Mouse (Mus musculus): ENCODE measurements around the gene Gm13694.
"Not testable (repeated sequence)": the region's sequence is repeated elsewhere in the genome, so short reads cannot be mapped to it uniquely, and the experiment has no call there.

Gm13694 gene

DNA sequence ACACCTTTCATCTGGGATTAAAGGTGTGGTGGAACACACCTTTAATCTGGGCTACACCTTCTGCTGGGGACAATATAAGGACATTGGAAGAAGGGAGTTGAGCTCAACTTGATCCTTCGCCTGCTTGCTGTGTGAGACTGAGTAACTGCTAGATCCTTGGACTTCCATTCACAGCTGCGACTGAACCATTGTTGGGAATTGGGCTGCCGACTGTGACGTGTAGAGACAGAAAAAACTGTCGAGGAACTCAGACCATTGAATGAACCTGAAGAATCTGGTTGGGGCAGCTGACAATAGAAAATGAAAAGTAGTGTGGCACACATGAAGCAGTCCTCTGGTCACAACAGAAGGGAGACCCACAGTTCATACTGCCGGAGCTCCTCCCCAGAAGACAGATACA, at the start of gene Gm13694:
Gene Gm13694, plus strand, starts transcription at position 301 of the 400 bp plus-strand sequence.
- not testable (repeated sequence) for DNase-seq (ENCODE audit: low spot score in 2 of 2)

DNA sequence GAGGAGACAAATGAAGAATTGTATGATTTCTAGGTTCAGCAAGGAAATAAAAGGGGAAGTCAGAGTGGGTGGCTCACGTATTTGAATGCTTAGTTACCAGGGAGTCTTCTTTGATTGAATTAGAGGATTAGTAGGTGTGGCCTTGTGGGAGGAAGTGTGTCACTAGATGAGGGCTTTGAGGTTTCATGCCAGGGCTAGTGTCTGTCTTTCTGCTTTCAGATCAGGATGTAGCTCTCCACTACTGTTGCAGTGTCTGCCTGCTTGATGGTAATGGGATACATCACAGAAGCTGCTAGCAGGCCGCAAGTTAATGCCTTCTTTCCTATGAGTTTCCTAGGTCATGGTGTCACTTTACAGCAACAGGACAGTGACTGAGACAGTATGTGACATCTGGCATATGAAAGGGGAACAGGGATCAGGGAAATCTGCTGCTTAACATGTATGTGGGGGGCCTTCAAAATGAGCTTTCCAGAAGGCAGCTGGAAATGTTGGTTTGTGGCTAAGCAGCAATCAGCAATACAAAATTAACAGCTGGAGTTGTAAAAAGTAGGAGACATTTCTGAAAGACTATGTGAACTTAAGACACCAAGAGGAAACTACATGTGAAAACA, 49.1 kb upstream of the Gm13694 start:
- DNase-seq (ENCODE audit: low spot score in 2 of 2): peak; percentile 3 to 62

DNA sequence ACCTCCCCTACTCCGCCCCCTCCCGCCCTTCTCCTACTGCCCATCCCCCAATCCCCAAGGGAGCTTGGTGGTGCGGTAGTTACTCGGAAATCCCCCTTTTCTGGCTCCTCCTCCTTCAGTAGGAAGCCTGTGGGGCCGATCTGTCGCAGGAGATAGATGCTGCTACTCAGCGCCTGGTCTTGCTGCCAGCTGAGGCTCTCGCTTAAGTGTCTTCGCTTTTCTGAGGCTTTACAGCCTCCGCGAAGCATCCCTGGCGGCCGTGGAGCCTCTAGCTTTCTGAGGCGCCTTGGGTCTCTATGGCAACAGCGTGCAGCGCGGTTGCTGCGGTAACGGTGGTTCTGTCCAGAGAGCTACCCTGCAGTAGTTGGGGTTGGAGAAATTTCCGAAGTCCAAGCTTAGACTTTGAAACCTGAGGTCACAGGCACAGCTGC, 37.8 kb upstream of the Gm13694 start, which contains the start of gene Zswim2:
Gene Zswim2, minus strand, starts transcription at position 298 of the 431 bp plus-strand sequence.
- DNase-seq (ENCODE audit: low spot score in 2 of 2): peak; percentile 9 to 30

DNA sequence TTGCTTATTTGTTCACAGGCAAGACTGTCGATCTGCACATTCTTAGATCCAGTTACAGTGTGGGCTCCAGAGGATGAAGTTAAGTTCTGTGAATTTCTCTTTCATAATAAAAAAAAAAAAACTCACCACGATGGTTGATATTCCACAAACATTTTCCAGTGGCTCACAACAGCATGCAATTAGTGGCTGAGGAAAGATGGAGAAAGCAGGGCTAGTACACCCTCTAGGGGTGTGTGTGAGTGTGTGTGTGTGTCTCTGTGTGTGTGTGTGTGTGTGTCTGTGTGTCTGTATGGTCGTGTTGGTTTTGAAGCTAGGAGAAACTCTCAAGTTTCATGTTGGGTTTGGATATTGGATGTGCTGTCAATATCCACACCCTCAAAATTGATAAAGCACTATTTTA, 37.4 kb upstream of the Gm13694 start:
- no peak for DNase-seq (ENCODE audit: low spot score in 2 of 2)

DNA sequence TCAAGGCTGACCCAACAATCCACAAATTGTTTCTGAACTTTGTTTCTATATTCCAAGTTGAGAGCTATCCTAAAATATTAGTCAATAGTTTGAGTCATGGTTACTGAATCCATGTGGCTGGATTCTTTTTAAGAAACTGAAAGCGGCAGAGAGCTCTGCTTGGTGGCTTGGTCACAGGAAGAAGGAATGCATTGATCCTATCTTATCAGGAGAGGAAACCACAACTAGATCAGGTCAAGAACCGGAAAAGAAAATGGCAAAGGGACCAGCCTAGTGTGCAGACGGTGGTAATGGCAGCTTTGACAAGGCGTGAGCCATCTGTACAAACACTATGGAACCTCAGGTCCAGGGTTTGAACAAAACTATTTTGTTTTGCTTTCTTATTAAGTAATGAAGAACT, 36.9 kb upstream of the Gm13694 start:
- no peak for DNase-seq (ENCODE audit: low spot score in 2 of 2)

DNA sequence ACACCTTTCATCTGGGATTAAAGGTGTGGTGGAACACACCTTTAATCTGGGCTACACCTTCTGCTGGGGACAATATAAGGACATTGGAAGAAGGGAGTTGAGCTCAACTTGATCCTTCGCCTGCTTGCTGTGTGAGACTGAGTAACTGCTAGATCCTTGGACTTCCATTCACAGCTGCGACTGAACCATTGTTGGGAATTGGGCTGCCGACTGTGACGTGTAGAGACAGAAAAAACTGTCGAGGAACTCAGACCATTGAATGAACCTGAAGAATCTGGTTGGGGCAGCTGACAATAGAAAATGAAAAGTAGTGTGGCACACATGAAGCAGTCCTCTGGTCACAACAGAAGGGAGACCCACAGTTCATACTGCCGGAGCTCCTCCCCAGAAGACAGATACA, 23.3 kb upstream of the Gm13694 start, which contains the start of gene Gm13698:
Gene Gm13698, plus strand, starts transcription at position 301 of the 400 bp plus-strand sequence.
- not testable (repeated sequence) for DNase-seq (ENCODE audit: low spot score in 2 of 2)

DNA sequence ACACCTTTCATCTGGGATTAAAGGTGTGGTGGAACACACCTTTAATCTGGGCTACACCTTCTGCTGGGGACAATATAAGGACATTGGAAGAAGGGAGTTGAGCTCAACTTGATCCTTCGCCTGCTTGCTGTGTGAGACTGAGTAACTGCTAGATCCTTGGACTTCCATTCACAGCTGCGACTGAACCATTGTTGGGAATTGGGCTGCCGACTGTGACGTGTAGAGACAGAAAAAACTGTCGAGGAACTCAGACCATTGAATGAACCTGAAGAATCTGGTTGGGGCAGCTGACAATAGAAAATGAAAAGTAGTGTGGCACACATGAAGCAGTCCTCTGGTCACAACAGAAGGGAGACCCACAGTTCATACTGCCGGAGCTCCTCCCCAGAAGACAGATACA, 17.5 kb upstream of the Gm13694 start, which contains the start of gene Gm13693:
Gene Gm13693, plus strand, starts transcription at position 301 of the 400 bp plus-strand sequence.
- not testable (repeated sequence) for DNase-seq (ENCODE audit: low spot score in 2 of 2)

DNA sequence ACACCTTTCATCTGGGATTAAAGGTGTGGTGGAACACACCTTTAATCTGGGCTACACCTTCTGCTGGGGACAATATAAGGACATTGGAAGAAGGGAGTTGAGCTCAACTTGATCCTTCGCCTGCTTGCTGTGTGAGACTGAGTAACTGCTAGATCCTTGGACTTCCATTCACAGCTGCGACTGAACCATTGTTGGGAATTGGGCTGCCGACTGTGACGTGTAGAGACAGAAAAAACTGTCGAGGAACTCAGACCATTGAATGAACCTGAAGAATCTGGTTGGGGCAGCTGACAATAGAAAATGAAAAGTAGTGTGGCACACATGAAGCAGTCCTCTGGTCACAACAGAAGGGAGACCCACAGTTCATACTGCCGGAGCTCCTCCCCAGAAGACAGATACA, 11.7 kb upstream of the Gm13694 start, which contains the start of gene Gm13695:
Gene Gm13695, plus strand, starts transcription at position 301 of the 400 bp plus-strand sequence.
- DNase-seq (ENCODE audit: low spot score in 2 of 2): not testable (repeated sequence)

DNA sequence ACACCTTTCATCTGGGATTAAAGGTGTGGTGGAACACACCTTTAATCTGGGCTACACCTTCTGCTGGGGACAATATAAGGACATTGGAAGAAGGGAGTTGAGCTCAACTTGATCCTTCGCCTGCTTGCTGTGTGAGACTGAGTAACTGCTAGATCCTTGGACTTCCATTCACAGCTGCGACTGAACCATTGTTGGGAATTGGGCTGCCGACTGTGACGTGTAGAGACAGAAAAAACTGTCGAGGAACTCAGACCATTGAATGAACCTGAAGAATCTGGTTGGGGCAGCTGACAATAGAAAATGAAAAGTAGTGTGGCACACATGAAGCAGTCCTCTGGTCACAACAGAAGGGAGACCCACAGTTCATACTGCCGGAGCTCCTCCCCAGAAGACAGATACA, 5.9 kb upstream of the Gm13694 start, which contains the start of gene Gm13696:
Gene Gm13696, plus strand, starts transcription at position 301 of the 400 bp plus-strand sequence.
- not testable (repeated sequence) for DNase-seq (ENCODE audit: low spot score in 2 of 2)

DNA sequence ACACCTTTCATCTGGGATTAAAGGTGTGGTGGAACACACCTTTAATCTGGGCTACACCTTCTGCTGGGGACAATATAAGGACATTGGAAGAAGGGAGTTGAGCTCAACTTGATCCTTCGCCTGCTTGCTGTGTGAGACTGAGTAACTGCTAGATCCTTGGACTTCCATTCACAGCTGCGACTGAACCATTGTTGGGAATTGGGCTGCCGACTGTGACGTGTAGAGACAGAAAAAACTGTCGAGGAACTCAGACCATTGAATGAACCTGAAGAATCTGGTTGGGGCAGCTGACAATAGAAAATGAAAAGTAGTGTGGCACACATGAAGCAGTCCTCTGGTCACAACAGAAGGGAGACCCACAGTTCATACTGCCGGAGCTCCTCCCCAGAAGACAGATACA, 5.7 kb downstream of the Gm13694 start, which contains the start of gene Gm13697:
Gene Gm13697, plus strand, starts transcription at position 301 of the 400 bp plus-strand sequence.
- DNase-seq (ENCODE audit: low spot score in 2 of 2): not testable (repeated sequence)

DNA sequence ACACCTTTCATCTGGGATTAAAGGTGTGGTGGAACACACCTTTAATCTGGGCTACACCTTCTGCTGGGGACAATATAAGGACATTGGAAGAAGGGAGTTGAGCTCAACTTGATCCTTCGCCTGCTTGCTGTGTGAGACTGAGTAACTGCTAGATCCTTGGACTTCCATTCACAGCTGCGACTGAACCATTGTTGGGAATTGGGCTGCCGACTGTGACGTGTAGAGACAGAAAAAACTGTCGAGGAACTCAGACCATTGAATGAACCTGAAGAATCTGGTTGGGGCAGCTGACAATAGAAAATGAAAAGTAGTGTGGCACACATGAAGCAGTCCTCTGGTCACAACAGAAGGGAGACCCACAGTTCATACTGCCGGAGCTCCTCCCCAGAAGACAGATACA, 11.5 kb downstream of the Gm13694 start, which contains the start of gene Gm13691:
Gene Gm13691, plus strand, starts transcription at position 301 of the 400 bp plus-strand sequence.
- not testable (repeated sequence) for DNase-seq (ENCODE audit: low spot score in 2 of 2)

DNA sequence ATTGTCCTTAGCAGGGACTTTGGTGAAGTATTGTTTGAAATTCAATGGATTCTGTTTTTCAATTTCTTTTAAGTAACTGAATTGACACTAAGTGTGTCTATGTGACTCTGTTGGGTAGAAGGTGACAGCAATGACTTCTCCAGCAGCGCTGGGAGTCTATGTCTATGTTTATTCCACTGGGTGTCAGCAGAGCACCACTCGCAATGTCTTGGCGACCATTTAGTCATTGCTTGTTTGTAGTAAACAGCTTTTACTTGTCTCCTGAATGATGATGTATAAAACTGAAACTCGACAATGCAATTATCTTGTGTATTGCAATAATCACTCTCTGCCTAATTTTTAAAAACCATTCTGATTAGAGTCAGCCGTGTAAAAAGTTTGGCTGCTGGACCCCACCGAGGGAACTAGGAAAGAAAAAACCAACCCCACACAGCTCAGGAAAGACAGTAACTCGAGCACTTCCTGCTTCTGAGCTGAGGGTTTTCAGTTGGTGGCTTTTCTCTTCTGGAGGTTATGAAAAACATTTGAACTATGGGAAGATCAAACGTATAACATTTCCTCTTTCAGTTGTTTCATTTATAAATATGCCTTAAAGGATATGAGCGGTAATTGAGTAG, 15.0 kb downstream of the Gm13694 start:
- peak; percentile 45 to 48 for DNase-seq (ENCODE audit: low spot score in 2 of 2)

DNA sequence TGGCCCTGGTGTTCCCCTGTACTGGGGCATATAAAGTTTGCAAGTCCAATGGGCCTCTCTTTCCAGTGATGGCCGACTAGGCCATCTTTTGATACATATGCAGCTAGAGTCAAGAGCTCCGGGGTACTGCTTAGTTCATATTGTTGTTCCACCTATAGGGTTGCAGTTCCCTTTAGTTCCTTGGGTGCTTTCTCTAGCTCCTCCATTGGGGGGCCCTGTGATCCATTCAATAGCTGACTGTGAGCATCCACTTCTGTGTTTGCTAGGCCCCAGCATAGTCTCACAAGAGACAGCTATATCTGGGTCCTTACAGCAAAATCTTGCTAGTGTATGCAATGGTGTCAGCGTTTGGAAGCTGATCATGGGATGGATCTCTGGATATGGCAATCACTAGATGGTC, 15.8 kb downstream of the Gm13694 start:
- peak in 1 of 2 experiments; percentile 7 for DNase-seq (ENCODE audit: low spot score in 2 of 2)

DNA sequence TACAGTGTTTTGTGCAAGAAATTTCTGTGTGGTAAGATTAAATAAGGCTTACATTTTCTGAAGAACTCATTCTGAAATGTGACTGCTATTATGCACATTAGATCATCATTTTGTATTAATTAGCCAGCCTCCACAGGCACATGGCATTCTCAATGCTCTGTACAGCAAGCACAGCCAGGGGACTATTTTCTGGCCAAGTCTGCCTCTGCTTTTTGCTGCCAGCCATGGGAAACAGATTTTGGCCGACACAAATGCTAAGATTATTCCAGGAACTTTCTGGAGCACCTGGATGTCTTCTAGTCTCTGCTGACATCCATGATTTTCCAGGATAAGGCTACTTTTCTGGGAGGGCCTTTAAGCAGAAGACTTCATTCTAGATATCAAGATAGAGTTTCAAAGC, 30.2 kb downstream of the Gm13694 start:
- DNase-seq (ENCODE audit: low spot score in 2 of 2): no peak

DNA sequence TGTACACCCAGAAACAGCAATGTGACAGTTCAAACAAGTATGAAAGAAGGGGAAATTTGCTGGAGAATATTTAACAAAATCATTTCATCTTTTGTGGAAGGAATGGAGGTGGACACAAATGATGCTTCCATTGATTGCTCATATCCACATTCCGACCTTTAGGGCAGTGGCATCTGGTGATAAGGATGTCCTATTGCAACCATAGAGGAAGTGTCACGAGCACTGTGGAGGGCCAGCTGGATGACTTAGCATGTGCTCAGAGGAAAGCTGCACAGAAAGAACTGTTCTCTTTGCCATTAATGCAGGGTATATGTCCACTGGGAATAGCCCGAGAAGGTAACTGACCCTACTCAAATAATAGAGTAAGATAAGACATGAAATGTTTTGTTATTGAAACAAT, 31.1 kb downstream of the Gm13694 start:
- DNase-seq (ENCODE audit: low spot score in 2 of 2): no peak

DNA sequence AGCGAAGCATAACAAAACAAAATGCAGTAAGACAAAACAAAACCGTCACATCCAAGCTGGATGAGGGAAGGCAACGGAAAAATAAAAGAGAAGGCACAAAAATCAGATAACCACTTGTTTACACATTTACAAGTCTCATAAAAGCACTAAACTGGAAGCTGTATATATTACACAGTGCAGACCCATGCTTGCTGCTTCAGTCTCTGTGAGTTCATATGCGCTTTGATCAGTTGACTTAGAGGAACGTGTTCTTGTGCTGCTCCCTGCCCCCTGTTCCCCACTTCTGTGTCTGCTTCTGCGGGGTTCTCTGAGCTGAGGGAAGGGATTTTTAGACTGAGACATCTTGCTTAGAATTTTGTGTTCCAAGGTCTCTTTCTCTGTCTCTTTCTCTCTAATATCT, 35.8 kb downstream of the Gm13694 start:
- no peak for DNase-seq (ENCODE audit: low spot score in 2 of 2)

DNA sequence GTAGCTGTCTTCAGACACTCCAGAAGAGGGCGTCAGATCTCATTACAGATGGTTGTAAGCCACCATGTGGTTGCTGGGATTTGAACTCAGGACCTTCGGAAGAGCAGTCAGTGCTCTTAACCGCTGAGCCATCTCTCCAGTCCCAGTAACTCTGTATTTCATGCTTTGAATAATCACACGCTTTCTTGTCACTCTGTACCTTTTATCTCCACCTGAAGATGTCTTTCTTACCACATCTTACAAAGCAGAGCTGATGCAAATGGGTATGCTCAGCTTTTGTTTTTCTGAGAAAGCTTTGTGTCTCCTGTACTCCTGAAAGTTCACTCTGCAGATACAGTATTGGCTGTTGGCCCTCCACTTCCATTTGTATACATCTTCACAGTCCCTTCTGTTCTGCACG, 37.6 kb downstream of the Gm13694 start:
- not testable (repeated sequence) for DNase-seq (ENCODE audit: low spot score in 2 of 2)

DNA sequence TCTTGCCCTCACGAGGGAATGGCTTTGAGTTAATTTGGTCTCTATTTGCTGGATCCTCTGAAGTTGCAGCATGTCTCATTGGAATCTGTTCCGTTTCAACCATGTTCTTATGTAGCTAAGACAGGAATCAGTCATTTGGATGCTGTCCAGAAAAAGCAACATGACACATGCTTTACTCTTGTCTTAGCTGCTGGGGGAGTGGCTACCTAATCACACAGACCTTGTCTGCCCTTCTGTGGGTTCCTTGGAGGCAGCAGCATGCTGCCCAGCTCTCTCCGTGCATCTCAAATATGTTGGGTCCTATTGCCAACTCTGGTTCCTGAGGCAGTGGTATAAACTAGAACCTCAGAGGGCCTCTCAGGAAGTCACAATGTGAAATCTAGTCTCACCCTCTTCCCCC, 39.6 kb downstream of the Gm13694 start:
- no peak for DNase-seq (ENCODE audit: low spot score in 2 of 2)

DNA sequence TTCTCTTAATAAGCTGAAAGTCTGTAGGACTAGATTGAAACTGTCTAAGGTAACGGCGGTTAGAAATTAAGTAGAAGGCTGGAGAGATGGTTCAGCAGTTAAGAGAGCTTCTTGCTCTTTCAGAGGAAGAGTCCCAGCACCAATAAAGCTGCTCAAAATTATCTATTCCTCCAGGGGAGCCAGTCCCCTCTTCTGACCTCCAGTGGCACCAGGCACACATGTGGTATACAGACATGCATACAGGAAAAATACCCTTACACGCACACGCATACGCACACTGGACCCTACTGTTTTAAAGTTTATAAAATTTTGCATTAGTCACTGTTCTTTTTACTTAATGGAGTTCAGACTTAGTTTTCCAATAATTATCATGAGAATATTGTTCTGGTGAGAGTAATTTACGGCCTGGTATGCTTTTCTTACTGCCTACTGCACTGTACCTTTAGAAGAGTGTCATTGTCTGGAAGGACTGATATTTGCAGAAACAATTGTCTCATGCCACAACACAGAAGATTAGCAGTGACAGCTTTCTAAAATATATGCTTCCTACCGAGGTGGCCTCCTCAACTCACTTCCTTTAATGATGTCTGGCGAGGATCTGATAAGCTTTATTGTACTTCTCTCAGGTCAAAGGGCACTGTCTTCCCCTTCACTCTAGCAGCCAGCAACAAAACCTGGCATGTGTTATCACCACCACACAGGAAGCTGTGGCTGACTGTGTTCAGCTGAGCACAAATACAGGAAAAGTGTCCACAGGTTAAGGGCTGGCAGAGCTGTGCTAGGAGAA, 41.0 kb downstream of the Gm13694 start:
- peak; percentile 9 to 17 for DNase-seq (ENCODE audit: low spot score in 2 of 2)

DNA sequence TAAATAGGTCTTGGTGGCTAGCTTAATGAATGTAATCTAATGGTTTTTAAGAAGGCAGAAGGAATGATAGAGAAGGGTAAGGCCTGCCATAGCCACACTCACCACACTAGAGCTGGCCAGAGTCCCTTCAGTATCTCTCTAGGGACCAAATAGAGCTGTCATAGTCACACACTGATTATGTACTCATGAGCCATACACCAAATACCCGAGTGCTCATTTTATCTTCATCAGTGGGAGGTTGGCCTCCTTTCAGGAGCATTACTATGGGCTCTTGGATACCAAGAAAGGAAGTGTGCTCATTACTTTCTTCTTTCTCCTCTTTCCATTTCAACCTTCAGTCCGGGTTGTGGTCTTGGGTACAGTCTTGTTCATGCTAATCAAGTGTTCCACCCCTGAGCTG, 43.2 kb downstream of the Gm13694 start:
- DNase-seq (ENCODE audit: low spot score in 2 of 2): no peak

DNA sequence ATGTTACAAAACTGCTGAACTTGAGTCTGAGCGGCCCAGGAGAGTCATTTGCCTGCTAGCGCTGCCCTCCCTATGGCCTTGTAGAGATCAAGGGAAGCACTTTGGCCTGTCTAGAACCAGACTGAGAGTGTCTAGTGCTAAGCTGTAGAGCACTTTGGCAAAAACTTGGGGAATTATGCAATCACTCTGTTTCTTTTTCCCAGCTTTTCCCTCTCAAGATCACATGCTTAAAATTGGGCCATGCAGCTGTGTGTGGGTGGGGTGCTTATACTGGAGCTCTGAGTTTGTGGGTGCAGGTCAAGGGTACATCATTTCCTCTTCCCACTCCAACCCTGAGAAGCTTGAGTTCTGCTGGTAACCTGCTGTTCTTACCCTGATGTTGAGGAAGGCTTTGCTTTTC, 44.2 kb downstream of the Gm13694 start:
- DNase-seq (ENCODE audit: low spot score in 2 of 2): no peak

DNA sequence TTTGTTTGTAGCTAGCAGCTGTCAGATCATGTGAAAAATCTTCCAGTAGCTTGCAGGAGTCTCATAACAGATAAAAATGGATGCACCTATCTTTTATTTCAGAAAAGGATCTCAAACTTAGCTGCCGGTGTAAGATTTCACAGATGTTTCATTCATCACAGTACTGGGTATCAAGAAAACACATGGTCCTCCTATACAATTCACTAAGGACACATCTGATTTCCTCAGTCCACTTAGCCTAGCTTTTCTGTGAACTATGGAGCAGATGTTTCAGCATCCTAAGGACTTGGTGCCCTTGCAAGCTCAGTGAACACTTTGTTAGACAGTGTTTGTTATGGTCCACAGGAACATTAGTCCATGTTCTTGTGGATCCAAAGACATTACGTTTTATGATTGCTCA, 44.6 kb downstream of the Gm13694 start:
- DNase-seq (ENCODE audit: low spot score in 2 of 2): no peak
